Mouse (Mus musculus) T-cell, adult 2 months (primary cell): ENCODE measurements around the gene Cyp24a1.
"Not testable (repeated sequence)": the region's sequence is repeated elsewhere in the genome, so short reads cannot be mapped to it uniquely, and the experiment has no call there.

Source experiments
- DNase-seq: peaks from one replicate; pipeline ENCODE4 v3.0.0; 2022; ENCODE audit warnings: low spot score

Gene Cyp24a1

GRCm38 (mm10) chr2:170494784-170495710 lies 1.9 kb downstream of the Cyp24a1 start:
- DNase-seq = no peak

GRCm38 (mm10) chr2:170487890-170488502 lies 8.9 kb downstream of the Cyp24a1 start:
- no peak for DNase-seq

GRCm38 (mm10) chr2:170487202-170487601 lies 9.7 kb downstream of the Cyp24a1 start:
- no peak for DNase-seq

- DNase-seq = no peak
Measured at GRCm38 (mm10) chr2:170483914-170484313, 13.0 kb downstream of the Cyp24a1 start.

- DNase-seq = no peak
Measured at GRCm38 (mm10) chr2:170482019-170482540, 14.9 kb downstream of the Cyp24a1 start.

- DNase-seq = no peak
Measured at GRCm38 (mm10) chr2:170476643-170477042, 20.3 kb downstream of the Cyp24a1 start.

GRCm38 (mm10) chr2:170476215-170476614 lies 20.7 kb downstream of the Cyp24a1 start:
- peak; percentile 11 for DNase-seq

GRCm38 (mm10) chr2:170475164-170475563 lies 21.8 kb downstream of the Cyp24a1 start:
- no peak for DNase-seq

- no peak for DNase-seq
Measured at GRCm38 (mm10) chr2:170474125-170474524, 22.8 kb downstream of the Cyp24a1 start.

- no peak for DNase-seq
Measured at GRCm38 (mm10) chr2:170470591-170470990, 26.4 kb downstream of the Cyp24a1 start.

GRCm38 (mm10) chr2:170469616-170470308 lies 27.2 kb downstream of the Cyp24a1 start:
- no peak for DNase-seq

GRCm38 (mm10) chr2:170468009-170468408 lies 28.9 kb downstream of the Cyp24a1 start:
- DNase-seq = peak; percentile 3

GRCm38 (mm10) chr2:170464817-170465216 lies 32.1 kb downstream of the Cyp24a1 start:
- DNase-seq = no peak

GRCm38 (mm10) chr2:170461652-170462051 lies 35.3 kb downstream of the Cyp24a1 start:
- DNase-seq = no peak

- no peak for DNase-seq
Measured at GRCm38 (mm10) chr2:170459805-170460204, 37.1 kb downstream of the Cyp24a1 start.

- DNase-seq = no peak
Measured at GRCm38 (mm10) chr2:170459183-170459582, 37.8 kb downstream of the Cyp24a1 start.

- not testable (repeated sequence) for DNase-seq
Measured at GRCm38 (mm10) chr2:170453809-170454208, 43.1 kb downstream of the Cyp24a1 start.

- peak; percentile 44 for DNase-seq
Measured at GRCm38 (mm10) chr2:170450933-170451332, 46.0 kb downstream of the Cyp24a1 start.

- DNase-seq = no peak
Measured at GRCm38 (mm10) chr2:170447651-170448050, 49.3 kb downstream of the Cyp24a1 start.

- no peak for DNase-seq
Measured at GRCm38 (mm10) chr2:170446843-170447383, 50.0 kb downstream of the Cyp24a1 start.

- no peak for DNase-seq
Measured at GRCm38 (mm10) chr2:170445861-170446260, 51.1 kb downstream of the Cyp24a1 start.

GRCm38 (mm10) chr2:170442535-170442934 lies 54.4 kb downstream of the Cyp24a1 start:
- DNase-seq = no peak
